Mouse (Mus musculus) stomach, embryonic 14.5 days (tissue): Measurements from ENCODE around the gene Syt2. TPM values are rescaled to one million over a fixed set of nuclear protein-coding genes. Genes with fewer than 3 reads are reported as not detected.
A peak's percentile ranks its signal among the peaks of the same experiment; 100 is the strongest.

Source experiments
- ATAC-seq: fragments of 200-750 bp; cut with Nextera tagmentation; 2 replicates; pipeline ENCODE4 v1.8.0; 2017; ENCODE audit warnings: low read depth, moderate TSS enrichment; ENCODE audit not compliant: insufficient number of reproducible peaks, insufficient read depth, low FRiP score
- H3K27ac ChIP-seq: fragments of 300-500 bp; sonication (generic); 2 replicates; pipeline ENCODE4 v1.5.1; 2014; ENCODE audit warnings: mild to moderate bottlenecking, low read length, moderate library complexity, mixed read lengths
- H3K27me3 ChIP-seq: fragments of 300-500 bp; sonication (generic); 2 replicates; pipeline ENCODE4 v1.6.1; 2014; ENCODE audit warnings: low read length, control low read depth, mixed read lengths; ENCODE audit not compliant: control insufficient read depth, insufficient read depth
- H3K36me3 ChIP-seq: fragments of 300-500 bp; sonication (generic); 2 replicates; pipeline ENCODE4 v1.6.1; 2014; ENCODE audit warnings: mild to moderate bottlenecking, control low read depth, low read length, moderate library complexity, mixed read lengths; ENCODE audit not compliant: control insufficient read depth, insufficient read depth
- H3K4me1 ChIP-seq: fragments of 300-500 bp; sonication (generic); 2 replicates; pipeline ENCODE4 v1.6.1; 2014; ENCODE audit warnings: low read length, control low read depth, mixed read lengths; ENCODE audit not compliant: control insufficient read depth, insufficient read depth
- H3K4me2 ChIP-seq: fragments of 300-500 bp; sonication (generic); replicated peaks from 2 replicates; pipeline ENCODE4 v1.6.1; 2014; ENCODE audit warnings: low read depth, low read length, control low read depth
- H3K4me3 ChIP-seq: fragments of 300-500 bp; sonication (generic); 2 replicates; pipeline ENCODE4 v1.5.1; 2014; ENCODE audit warnings: low read depth, low read length, control low read depth
- H3K9ac ChIP-seq: fragments of 300-500 bp; sonication (generic); replicated peaks from 2 replicates; pipeline ENCODE4 v1.6.1; 2014; ENCODE audit warnings: low read depth, mild to moderate bottlenecking, control low read depth, low read length, moderate library complexity, mixed read lengths
- H3K9me3 ChIP-seq: fragments of 300-500 bp; sonication (generic); 2 replicates; pipeline ENCODE4 v1.6.1; 2016; ENCODE audit warnings: low read depth, low read length, control low read depth; ENCODE audit not compliant: control insufficient read depth
- WGBS: fragments of 180-500 bp; shearing (Covaris S2); extraction: QIAGEN DNeasy Blood & Tissue Kit; methylation state at CpG from one replicate; pipeline ENCODE4 v1.1.7; 2014; 5-methylcytosine and 5-hydroxymethylcytosine counted together
- polyA plus RNA-seq: library from polyadenylated mRNA; unstranded; fragments of >200 nt; fragmentation: Nextera tagmentation; extraction: Ambion mirVana; gene quantifications from 2 replicates; pipeline ENCODE4 v1.2.1, GENCODE M21; 2014

Gene Syt2
- polyA plus RNA-seq, 1 experiment from 2014 or later: 3.4 TPM

GRCm38 (mm10) chr1:134721486-134721885 is 75.0 kb downstream of the Syt2 start:
- Histone ChIP-seq H3K36me3 (no peaks in the 10 kb centered on the region), H3K27me3 (no peaks in the 10 kb centered on the region), H3K4me1 (no peaks in the 10 kb centered on the region), H3K4me3 (no peak overlapping the region), H3K9ac (no peak overlapping the region), H3K9me3 (no peaks in the 10 kb centered on the region), H3K27ac (no peak overlapping the region), H3K4me2 (no peak overlapping the region)
- ATAC-seq: no peak
- WGBS: 80% methylated on average over 5 of the region's 5 CpGs

GRCm38 (mm10) chr1:134722891-134723290 is 76.4 kb downstream of the Syt2 start:
- no peaks in the 10 kb centered on the region for H3K27me3 ChIP-seq
- ATAC-seq: no peak
- no peaks in the 10 kb centered on the region for H3K9me3 ChIP-seq
- no peak overlapping the region for H3K9ac ChIP-seq
- no peak overlapping the region for H3K4me2 ChIP-seq
- H3K4me3 ChIP-seq: no peak overlapping the region
- no peaks in the 10 kb centered on the region for H3K36me3 ChIP-seq
- H3K27ac ChIP-seq: no peak overlapping the region
- H3K4me1 ChIP-seq: peaks cover 8% of the 10 kb centered on the region
- 91% methylated on average over 7 of the region's 7 CpGs for WGBS

- Histone ChIP-seq H3K9ac (no peak overlapping the region), H3K27me3 (no peaks in the 10 kb centered on the region), H3K9me3 (no peaks in the 10 kb centered on the region), H3K4me3 (no peak overlapping the region), H3K4me2 (no peak overlapping the region), H3K4me1 (peaks cover 14% of the 10 kb centered on the region), H3K36me3 (no peaks in the 10 kb centered on the region), H3K27ac (no peak overlapping the region)
- no peak for ATAC-seq
- 46% methylated on average over 5 of the region's 5 CpGs for WGBS
Observed at GRCm38 (mm10) chr1:134725276-134725675, 78.8 kb downstream of the Syt2 start.

- no peaks in the 10 kb centered on the region for H3K36me3 ChIP-seq
- no peak overlapping the region for H3K27ac ChIP-seq
- 91% methylated on average over 7 of the region's 7 CpGs for WGBS
- no peak overlapping the region for H3K4me2 ChIP-seq
- no peaks in the 10 kb centered on the region for H3K9me3 ChIP-seq
- no peak overlapping the region for H3K4me3 ChIP-seq
- no peak overlapping the region for H3K9ac ChIP-seq
- no peak for ATAC-seq
- H3K4me1 ChIP-seq: peaks cover 14% of the 10 kb centered on the region
- no peaks in the 10 kb centered on the region for H3K27me3 ChIP-seq
Observed at GRCm38 (mm10) chr1:134726480-134726879, 80.0 kb downstream of the Syt2 start.

- H3K4me1 ChIP-seq: peaks cover 14% of the 10 kb centered on the region
- WGBS: 64% methylated on average over 8 of the region's 8 CpGs
- no peaks in the 10 kb centered on the region for H3K9me3 ChIP-seq
- H3K36me3 ChIP-seq: no peaks in the 10 kb centered on the region
- H3K4me2 ChIP-seq: no peak overlapping the region
- no peak overlapping the region for H3K27ac ChIP-seq
- no peak overlapping the region; the same call in 1 of the 2 replicates for H3K9ac ChIP-seq
- no peak overlapping the region for H3K4me3 ChIP-seq
- H3K27me3 ChIP-seq: no peaks in the 10 kb centered on the region
- ATAC-seq: no peak
Observed at GRCm38 (mm10) chr1:134727256-134727655, 80.8 kb downstream of the Syt2 start.

GRCm38 (mm10) chr1:134733659-134734058 is 87.2 kb downstream of the Syt2 start:
- Histone ChIP-seq H3K4me2 (no peak overlapping the region), H3K9me3 (no peaks in the 10 kb centered on the region), H3K27me3 (no peaks in the 10 kb centered on the region), H3K36me3 (no peaks in the 10 kb centered on the region), H3K4me1 (peaks cover 2% of the 10 kb centered on the region; the same call in 1 of the 2 replicates), H3K4me3 (no peak overlapping the region), H3K27ac (no peak overlapping the region; the same call in 1 of the 2 replicates), H3K9ac (no peak overlapping the region)
- peak; percentile 50; the same call in 1 of the 2 replicates for ATAC-seq
- 63% methylated on average over 5 of the region's 5 CpGs for WGBS

GRCm38 (mm10) chr1:134737463-134737862 is 91.0 kb downstream of the Syt2 start:
- 62% methylated on average over 9 of the region's 9 CpGs for WGBS
- H3K9ac ChIP-seq: no peak overlapping the region

GRCm38 (mm10) chr1:134741433-134741832 is 95.0 kb downstream of the Syt2 start:
- Histone ChIP-seq H3K36me3 (no peaks in the 10 kb centered on the region; the same call in 1 of the 2 replicates), H3K4me2 (no peak overlapping the region), H3K27me3 (no peaks in the 10 kb centered on the region), H3K9ac (no peak overlapping the region), H3K4me3 (no peak overlapping the region), H3K4me1 (no peaks in the 10 kb centered on the region), H3K9me3 (no peaks in the 10 kb centered on the region), H3K27ac (peak overlapping the region; percentile 35; the same call in 1 of the 2 replicates)
- WGBS: 77% methylated on average over 6 of the region's 6 CpGs
- no peak for ATAC-seq

More at GRCm38 (mm10) chr1:134737463-134737862, 91.0 kb downstream of the Syt2 start:
- Histone ChIP-seq H3K4me2 (no peak overlapping the region), H3K4me3 (no peak overlapping the region), H3K27me3 (no peaks in the 10 kb centered on the region), H3K36me3 (no peaks in the 10 kb centered on the region), H3K9me3 (no peaks in the 10 kb centered on the region), H3K27ac (no peak overlapping the region), H3K4me1 (no peaks in the 10 kb centered on the region)
- no peak for ATAC-seq
